Mouse (Mus musculus) kidney, postnatal 10 days (tissue): ENCODE data around the gene Dpp6.
A peak's percentile ranks its signal among the peaks of the same experiment; 100 is the strongest.

Experiments used
- DNase-seq: peaks from one replicate; pipeline ENCODE4 v3.0.0; 2021; ENCODE audit warnings: mixed read lengths

Gene Dpp6

GRCm38 (mm10) chr5:27066837-27067236, 249.8 kb downstream of the Dpp6 start:
- no peak for DNase-seq

GRCm38 (mm10) chr5:27075131-27075591, 258.2 kb downstream of the Dpp6 start:
- DNase-seq, result peak; percentile 37

- no peak for DNase-seq
Measured at GRCm38 (mm10) chr5:27076046-27076445, 259.0 kb downstream of the Dpp6 start.

- no peak for DNase-seq
Measured at GRCm38 (mm10) chr5:27077821-27078220, 260.8 kb downstream of the Dpp6 start.

- DNase-seq, result no peak
Measured at GRCm38 (mm10) chr5:27081275-27081674, 264.3 kb downstream of the Dpp6 start.

- no peak for DNase-seq
Measured at GRCm38 (mm10) chr5:27083762-27084161, 266.8 kb downstream of the Dpp6 start.

DNA sequence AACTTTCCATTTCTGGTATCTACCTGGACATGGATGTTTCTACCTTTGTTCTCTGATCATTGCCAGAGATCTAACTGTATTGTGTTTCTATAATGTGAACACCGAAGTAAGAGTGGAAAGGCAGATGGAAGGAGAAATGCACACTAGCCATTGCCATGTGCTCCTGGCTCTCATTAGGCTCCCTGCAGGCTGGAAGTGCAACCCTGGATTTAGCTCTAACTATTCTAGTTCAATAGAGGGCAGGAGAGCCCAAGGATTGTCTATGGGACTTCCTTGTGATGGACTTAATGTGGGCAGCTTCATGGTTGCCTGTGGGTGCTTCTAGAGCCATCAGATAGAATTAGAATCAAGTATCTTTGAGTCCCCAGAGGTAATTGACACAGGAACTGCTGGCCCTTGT, 291.2 kb downstream of the Dpp6 start:
- DNase-seq, result no peak

GRCm38 (mm10) chr5:27122479-27122878, 305.5 kb downstream of the Dpp6 start:
- no peak for DNase-seq

DNA sequence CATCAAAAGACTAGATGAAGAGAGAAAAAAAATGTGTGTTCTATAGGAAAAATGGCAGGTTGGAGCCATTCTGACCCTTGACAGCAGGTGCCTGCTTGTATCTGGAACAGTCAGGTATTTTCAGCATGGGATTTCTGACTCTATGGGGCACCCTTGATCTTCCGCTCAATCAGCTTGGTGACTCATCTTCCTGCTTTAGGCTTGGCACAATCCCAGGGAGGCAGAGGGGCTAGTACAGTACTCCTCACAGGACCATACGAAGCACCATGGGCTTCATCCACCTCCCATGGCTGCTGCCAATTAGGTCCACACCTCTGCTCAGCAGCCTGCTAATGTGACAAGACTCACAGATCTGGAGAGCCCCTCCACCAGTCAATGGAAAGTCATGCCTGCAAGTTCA, 305.9 kb downstream of the Dpp6 start:
- DNase-seq, result no peak

GRCm38 (mm10) chr5:27126034-27126433, 309.0 kb downstream of the Dpp6 start:
- no peak for DNase-seq

- DNase-seq, result no peak
Measured at GRCm38 (mm10) chr5:27133196-27133595, 316.2 kb downstream of the Dpp6 start.

GRCm38 (mm10) chr5:27134436-27135005, 317.5 kb downstream of the Dpp6 start:
- DNase-seq, result no peak

DNA sequence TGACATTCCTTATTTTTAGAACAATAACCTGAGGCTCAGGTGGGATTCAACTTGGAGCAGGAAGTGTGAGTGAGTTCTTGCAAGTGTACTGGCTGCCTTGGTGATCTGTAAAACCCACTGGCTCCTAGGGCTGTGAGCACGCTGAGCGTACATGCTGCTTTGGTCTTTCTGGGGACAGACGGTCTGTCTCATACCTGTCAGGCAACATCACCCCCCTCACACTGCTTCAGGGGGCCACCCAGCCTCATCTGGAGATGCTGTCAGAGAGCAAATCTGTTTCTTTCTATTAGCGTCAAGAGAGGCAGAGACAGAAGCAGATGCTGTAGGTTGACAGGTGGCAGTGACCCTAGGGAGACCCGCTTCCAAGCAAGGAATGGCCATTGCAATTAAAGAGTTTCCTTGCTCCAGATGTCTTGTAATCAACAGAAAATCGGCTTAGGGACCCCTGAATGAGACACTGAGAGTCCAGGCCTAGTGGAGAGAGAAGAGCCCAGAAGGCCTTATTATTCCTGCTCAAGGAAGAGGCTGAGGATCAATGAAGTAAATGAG, 330.5 kb downstream of the Dpp6 start:
- no peak for DNase-seq

DNA sequence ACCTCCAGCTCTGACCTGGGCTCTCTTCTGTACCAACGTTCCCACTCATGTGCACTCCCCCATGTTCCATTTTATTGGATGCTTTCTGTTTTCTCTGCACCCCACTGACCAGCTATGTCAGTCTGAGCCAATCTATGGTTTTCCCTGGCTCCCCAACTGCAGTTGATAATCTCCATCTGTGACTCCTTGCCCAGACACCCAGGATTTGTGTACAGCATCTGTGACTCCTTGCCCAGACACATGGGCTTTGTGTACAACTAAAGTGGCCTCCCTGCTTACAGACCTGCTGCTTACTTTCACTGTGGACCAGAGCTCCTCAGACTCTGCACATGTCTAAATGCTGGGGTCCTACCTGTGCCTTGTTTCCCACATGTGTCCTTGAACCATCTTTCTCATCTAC, 334.0 kb downstream of the Dpp6 start:
- no peak for DNase-seq

DNA sequence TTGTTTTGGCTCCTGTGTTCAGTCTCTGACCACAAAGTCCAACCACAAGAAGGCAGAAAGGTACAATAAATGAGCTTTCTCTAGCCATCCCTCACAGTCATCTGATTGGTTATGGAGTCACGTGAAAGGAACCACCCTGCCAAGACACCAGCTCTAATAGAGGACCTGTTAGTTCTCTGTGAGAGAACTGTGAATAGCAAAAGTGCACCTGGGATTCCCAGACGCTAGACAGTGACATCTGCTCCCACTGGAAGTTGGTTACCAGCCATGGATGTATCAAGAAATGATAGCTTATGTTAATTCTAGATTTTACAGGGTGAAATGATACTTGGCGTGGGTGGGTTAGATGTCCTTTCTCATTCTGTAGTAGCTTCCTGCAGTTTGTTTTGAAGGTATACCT, 338.7 kb downstream of the Dpp6 start:
- DNase-seq, result no peak

DNA sequence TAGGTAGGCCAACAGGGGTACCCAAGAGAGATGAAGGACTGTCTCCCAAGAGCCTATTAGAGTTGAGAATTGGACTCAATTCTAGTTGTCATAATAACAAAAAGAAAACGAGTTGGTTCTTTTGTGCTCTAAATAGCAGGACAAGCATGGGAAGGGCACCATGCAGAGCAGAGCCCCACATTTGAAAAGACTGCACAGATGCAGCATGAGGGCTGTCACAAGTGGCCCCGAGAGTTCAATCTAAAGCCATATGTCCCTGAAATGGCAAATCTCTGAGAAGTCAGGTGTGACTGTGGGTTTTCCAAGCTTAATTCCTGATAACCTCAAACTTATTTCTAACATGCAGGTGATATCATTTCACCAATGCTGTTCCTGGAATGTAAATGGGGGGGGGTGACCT, 339.4 kb downstream of the Dpp6 start:
- no peak for DNase-seq

- DNase-seq, result no peak
Measured at GRCm38 (mm10) chr5:27161122-27161645, 344.2 kb downstream of the Dpp6 start.

GRCm38 (mm10) chr5:27168550-27168949, 351.5 kb downstream of the Dpp6 start:
- DNase-seq, result no peak

GRCm38 (mm10) chr5:27184963-27185362, 368.0 kb downstream of the Dpp6 start:
- DNase-seq, result no peak

GRCm38 (mm10) chr5:27191242-27191969, 374.4 kb downstream of the Dpp6 start:
- DNase-seq, result no peak

DNA sequence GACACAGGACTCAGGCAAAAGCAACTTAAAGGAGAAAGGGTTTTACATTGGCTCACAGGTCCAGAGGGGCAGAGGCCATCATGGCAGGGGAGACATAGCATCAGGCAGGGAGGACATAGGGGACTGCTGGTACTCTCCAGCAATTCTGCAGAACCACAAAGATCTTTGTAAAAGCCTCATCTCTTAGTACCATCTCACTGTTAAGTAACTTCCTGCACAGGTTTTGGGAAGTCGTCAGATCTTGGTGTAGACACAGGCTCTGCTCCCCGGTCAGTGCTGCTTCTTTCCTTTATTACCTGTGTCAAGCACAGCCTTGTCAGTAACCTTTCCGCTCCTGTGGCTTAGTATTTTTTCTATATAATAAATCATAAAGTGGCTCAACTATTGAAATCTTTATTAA, 377.2 kb downstream of the Dpp6 start:
- DNase-seq, result no peak

DNA sequence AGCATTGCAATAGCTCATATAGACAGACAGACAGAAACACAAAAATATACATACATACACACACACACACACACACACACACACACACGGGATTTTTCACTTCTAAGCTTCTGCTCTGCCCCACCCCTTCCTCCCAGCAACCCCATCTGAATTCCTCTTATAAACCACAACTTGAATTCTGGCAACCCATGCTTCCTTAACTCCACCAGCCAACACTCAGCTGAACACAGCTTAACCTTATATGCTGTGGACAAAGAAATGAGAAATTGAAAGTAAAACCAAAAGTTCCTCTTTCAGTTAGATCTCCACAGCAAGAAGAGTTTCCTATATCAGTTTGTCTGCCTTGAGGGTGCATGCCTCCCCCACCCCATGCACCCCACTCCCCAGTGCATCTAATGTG, 378.0 kb downstream of the Dpp6 start:
- no peak for DNase-seq

- no peak for DNase-seq
Measured at GRCm38 (mm10) chr5:27200581-27201341, 383.8 kb downstream of the Dpp6 start.
